Mouse (Mus musculus): ENCODE measurements around the gene Nfyc.

- TF ChIP-seq POLR2A (IDR thresholded peaks at IDR 0.05; ENCODE audit: low read depth, low read length) (no peak), CTCF (IDR thresholded peaks at IDR 0.05; ENCODE audit: extremely low read depth, insufficient read depth, insufficient read length, insufficient replicate concordance) (no peak)
Observed at GRCm38 (mm10) chr4:120743636-120744035, 87.7 kb downstream of the Nfyc start.
